Mouse (Mus musculus): Measurements from ENCODE around the gene Rhoa. TPM values are rescaled to one million over a fixed set of nuclear protein-coding genes. Genes with fewer than 3 reads are reported as not detected.

The Rhoa gene
- polyA plus RNA-seq (2014; fragmentation: Nextera tagmentation; extraction: Ambion mirVana), result 236 and 274 TPM in 2 replicates

GRCm38 (mm10) chr9:108305629-108306520, at the start of gene Rhoa, which contains the start of gene Tcta:
Rhoa (plus strand) TSS chr9:108306129.
Tcta (minus strand) TSS chr9:108306160.
- Histone ChIP-seq H3K27me3 (ENCODE audit: control insufficient read depth, insufficient read depth, low read length) (no peaks in the 10 kb centered on the region), H3K9ac (ENCODE audit: low read length) (peak within 1 kb of the TSS; percentile 95), H3K27ac (ENCODE audit: low read depth, low read length) (peak within 1 kb of the TSS; percentile 99), H3K4me3 (ENCODE audit: low read depth, low read length) (peak within 1 kb of the TSS; percentile 92), H3K4me1 (ENCODE audit: control insufficient read depth, insufficient read depth, low read length) (peaks cover 18% of the 10 kb centered on the region), H3K36me3 (ENCODE audit: control insufficient read depth, insufficient read depth, low read length) (peaks cover 2% of the 10 kb centered on the region; the same call in 1 of the 2 replicates), H3K9me3 (ENCODE audit: control insufficient read depth, low read length) (no peaks in the 10 kb centered on the region), H3K4me2 (ENCODE audit: low read depth) (peak within 1 kb of the TSS; percentile 86)
- ATAC-seq (ENCODE audit: insufficient read depth, low FRiP score, low TSS enrichment), result peak; percentile 96
- under 1% methylated on average over 81 of the region's 81 CpGs for WGBS
- peak; percentile 98 for DNase-seq (ENCODE audit: low spot score)

- H3K4me1 ChIP-seq (ENCODE audit: control insufficient read depth, insufficient read depth, low read length), result peaks cover 15% of the 10 kb centered on the region
- 87% methylated on average over 4 of the region's 4 CpGs for WGBS
- ATAC-seq (ENCODE audit: insufficient read depth, low FRiP score, low TSS enrichment), result no peak
- no peak for DNase-seq (ENCODE audit: low spot score)
- H3K9ac ChIP-seq (ENCODE audit: low read length), result no peak overlapping the region
- no peaks in the 10 kb centered on the region for H3K9me3 ChIP-seq (ENCODE audit: control insufficient read depth, low read length)
- H3K27ac ChIP-seq (ENCODE audit: low read depth, low read length), result no peak overlapping the region
- H3K4me2 ChIP-seq (ENCODE audit: low read depth), result no peak overlapping the region
- no peaks in the 10 kb centered on the region for H3K27me3 ChIP-seq (ENCODE audit: control insufficient read depth, insufficient read depth, low read length)
- H3K4me3 ChIP-seq (ENCODE audit: low read depth, low read length), result no peak overlapping the region
- no peaks in the 10 kb centered on the region for H3K36me3 ChIP-seq (ENCODE audit: control insufficient read depth, insufficient read depth, low read length)
Observed at GRCm38 (mm10) chr9:108260526-108260925, 45.4 kb upstream of the Rhoa start.

- Histone ChIP-seq H3K4me1 (ENCODE audit: control insufficient read depth, insufficient read depth, low read length) (peaks cover 15% of the 10 kb centered on the region), H3K9me3 (ENCODE audit: control insufficient read depth, low read length) (no peaks in the 10 kb centered on the region), H3K27ac (ENCODE audit: low read depth, low read length) (no peak overlapping the region), H3K4me2 (ENCODE audit: low read depth) (peak overlapping the region; percentile 53), H3K36me3 (ENCODE audit: control insufficient read depth, insufficient read depth, low read length) (no peaks in the 10 kb centered on the region), H3K27me3 (ENCODE audit: control insufficient read depth, insufficient read depth, low read length) (no peaks in the 10 kb centered on the region), H3K4me3 (ENCODE audit: low read depth, low read length) (peak overlapping the region; percentile 78; the same call in 1 of the 2 replicates), H3K9ac (ENCODE audit: low read length) (no peak overlapping the region)
- no peak for ATAC-seq (ENCODE audit: insufficient read depth, low FRiP score, low TSS enrichment)
- 70% methylated on average over 7 of the region's 7 CpGs for WGBS
- DNase-seq (ENCODE audit: low spot score), result no peak
Observed at GRCm38 (mm10) chr9:108261865-108262264, 44.1 kb upstream of the Rhoa start.

- peaks cover 15% of the 10 kb centered on the region for H3K4me1 ChIP-seq (ENCODE audit: control insufficient read depth, insufficient read depth, low read length)
- no peaks in the 10 kb centered on the region for H3K36me3 ChIP-seq (ENCODE audit: control insufficient read depth, insufficient read depth, low read length)
- no peaks in the 10 kb centered on the region for H3K9me3 ChIP-seq (ENCODE audit: control insufficient read depth, low read length)
- WGBS, result 49% methylated on average over 11 of the region's 11 CpGs
- ATAC-seq (ENCODE audit: insufficient read depth, low FRiP score, low TSS enrichment) (no peak), DNase-seq (ENCODE audit: low spot score) (no peak)
- H3K4me3 ChIP-seq (ENCODE audit: low read depth, low read length), result peak overlapping the region; percentile 78
- no peaks in the 10 kb centered on the region for H3K27me3 ChIP-seq (ENCODE audit: control insufficient read depth, insufficient read depth, low read length)
- peak overlapping the region; percentile 81 for H3K9ac ChIP-seq (ENCODE audit: low read length)
- H3K27ac ChIP-seq (ENCODE audit: low read depth, low read length), result no peak overlapping the region
- peak overlapping the region; percentile 53 for H3K4me2 ChIP-seq (ENCODE audit: low read depth)
Observed at GRCm38 (mm10) chr9:108262494-108263049, 43.4 kb upstream of the Rhoa start.

GRCm38 (mm10) chr9:108263131-108263681, 42.7 kb upstream of the Rhoa start:
- H3K4me2 ChIP-seq (ENCODE audit: low read depth), result peak overlapping the region; percentile 53
- ATAC-seq (ENCODE audit: insufficient read depth, low FRiP score, low TSS enrichment) (peak; percentile 67), DNase-seq (ENCODE audit: low spot score) (peak; percentile 59)
- WGBS, result 1% methylated on average over 52 of the region's 62 CpGs
- no peaks in the 10 kb centered on the region for H3K9me3 ChIP-seq (ENCODE audit: control insufficient read depth, low read length)
- peak overlapping the region; percentile 81 for H3K9ac ChIP-seq (ENCODE audit: low read length)
- H3K36me3 ChIP-seq (ENCODE audit: control insufficient read depth, insufficient read depth, low read length), result no peaks in the 10 kb centered on the region
- peak overlapping the region; percentile 86 for H3K27ac ChIP-seq (ENCODE audit: low read depth, low read length)
- peak overlapping the region; percentile 78 for H3K4me3 ChIP-seq (ENCODE audit: low read depth, low read length)
- H3K4me1 ChIP-seq (ENCODE audit: control insufficient read depth, insufficient read depth, low read length), result peaks cover 15% of the 10 kb centered on the region
- H3K27me3 ChIP-seq (ENCODE audit: control insufficient read depth, insufficient read depth, low read length), result no peaks in the 10 kb centered on the region

- WGBS, result 0% methylated on average over 70 of the region's 71 CpGs
- H3K36me3 ChIP-seq (ENCODE audit: control insufficient read depth, insufficient read depth, low read length), result no peaks in the 10 kb centered on the region
- H3K4me2 ChIP-seq (ENCODE audit: low read depth), result peak within 1 kb of the TSS; percentile 53
- peaks cover 15% of the 10 kb centered on the region for H3K4me1 ChIP-seq (ENCODE audit: control insufficient read depth, insufficient read depth, low read length)
- H3K9ac ChIP-seq (ENCODE audit: low read length), result peak within 1 kb of the TSS; percentile 81
- ATAC-seq (ENCODE audit: insufficient read depth, low FRiP score, low TSS enrichment) (peak; percentile 99), DNase-seq (ENCODE audit: low spot score) (peak; percentile 99)
- H3K27ac ChIP-seq (ENCODE audit: low read depth, low read length), result peak within 1 kb of the TSS; percentile 86
- peak within 1 kb of the TSS; percentile 78 for H3K4me3 ChIP-seq (ENCODE audit: low read depth, low read length)
- no peaks in the 10 kb centered on the region for H3K9me3 ChIP-seq (ENCODE audit: control insufficient read depth, low read length)
- H3K27me3 ChIP-seq (ENCODE audit: control insufficient read depth, insufficient read depth, low read length), result no peaks in the 10 kb centered on the region
Observed at GRCm38 (mm10) chr9:108263690-108264190, 42.2 kb upstream of the Rhoa start, which contains the start of gene Dag1. Dag1 (minus strand) TSS chr9:108263958.

GRCm38 (mm10) chr9:108264191-108264921, 41.6 kb upstream of the Rhoa start:
- Histone ChIP-seq H3K4me3 (ENCODE audit: low read depth, low read length) (peak overlapping the region; percentile 78), H3K4me1 (ENCODE audit: control insufficient read depth, insufficient read depth, low read length) (peaks cover 15% of the 10 kb centered on the region), H3K4me2 (ENCODE audit: low read depth) (peak overlapping the region; percentile 53), H3K27me3 (ENCODE audit: control insufficient read depth, insufficient read depth, low read length) (no peaks in the 10 kb centered on the region), H3K27ac (ENCODE audit: low read depth, low read length) (peak overlapping the region; percentile 30), H3K36me3 (ENCODE audit: control insufficient read depth, insufficient read depth, low read length) (no peaks in the 10 kb centered on the region), H3K9me3 (ENCODE audit: control insufficient read depth, low read length) (no peaks in the 10 kb centered on the region), H3K9ac (ENCODE audit: low read length) (peak overlapping the region; percentile 46)
- ATAC-seq (ENCODE audit: insufficient read depth, low FRiP score, low TSS enrichment), result no peak; the same call in none of the 2 replicates
- no peak for DNase-seq (ENCODE audit: low spot score)
- 13% methylated on average over 10 of the region's 10 CpGs for WGBS
